Mouse (Mus musculus): ENCODE measurements around the gene Suclg2.

DNA sequence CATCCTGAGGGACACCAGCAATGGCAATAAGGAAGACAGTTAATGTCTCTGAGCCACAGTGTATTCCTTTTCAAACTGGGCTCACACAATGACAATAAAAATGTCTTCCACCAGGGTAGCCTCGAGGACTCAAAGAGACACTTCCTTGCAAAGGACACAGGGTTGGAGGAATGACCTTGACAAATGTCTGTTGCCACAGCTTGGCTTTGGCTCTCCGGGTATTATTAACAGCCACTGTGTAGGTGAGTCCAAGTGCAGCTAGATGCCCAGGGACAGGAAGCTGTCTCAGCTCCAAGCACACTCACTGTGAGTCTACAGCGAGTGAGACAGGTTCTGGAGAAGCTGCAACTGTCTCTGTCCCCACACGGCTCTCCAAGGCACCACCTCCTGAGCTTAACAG, 14.0 kb downstream of the Suclg2 start:
- TF ChIP-seq CTCF (IDR thresholded peaks at IDR 0.05; ENCODE audit: extremely low read depth, insufficient read depth, insufficient read length, insufficient replicate concordance): no peak
- no peak for TF ChIP-seq POLR2A (IDR thresholded peaks at IDR 0.05; ENCODE audit: low read depth, low read length)

Data from spleen, adult 2 months (tissue).